Mouse (Mus musculus): ENCODE measurements at regions not wholly inside any gene's neighbourhood (a gene's known extent, or its start where the extent isn't known, plus 50 kb on each side); places are given as distances from the start of the nearest gene placed in this dataset.
A peak's percentile ranks its signal among the peaks of the same experiment; 100 is the strongest.

GRCm38 (mm10) chr13:16316581-16316980, 304.9 kb downstream of the Inhba start:
- no peak for DNase-seq (ENCODE audit: low spot score in 2 of 2)

DNA sequence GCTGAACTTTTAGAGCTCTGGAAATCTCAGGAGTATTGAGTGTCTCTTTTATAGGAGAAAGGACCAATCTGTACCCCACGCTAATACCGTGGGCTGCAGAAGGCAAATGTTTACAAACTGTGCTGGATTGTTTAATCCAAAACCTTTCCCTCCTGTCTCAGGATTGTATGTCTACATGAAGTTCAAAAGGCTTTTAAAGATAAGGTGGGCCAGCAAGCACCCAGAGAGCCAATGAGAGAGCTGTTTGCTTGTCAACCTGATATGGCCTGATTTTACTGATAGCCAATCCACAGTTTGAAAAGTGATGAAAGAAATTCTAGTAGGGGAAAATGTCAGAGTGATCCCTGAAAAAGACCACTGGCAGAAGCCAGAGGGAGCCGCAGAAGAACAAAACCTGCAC, 305.8 kb downstream of the Inhba start:
- no peak for DNase-seq (ENCODE audit: low spot score in 2 of 2)

GRCm38 (mm10) chr13:16320392-16320791, 308.7 kb downstream of the Inhba start:
- DNase-seq (ENCODE audit: low spot score in 2 of 2), result no peak

DNA sequence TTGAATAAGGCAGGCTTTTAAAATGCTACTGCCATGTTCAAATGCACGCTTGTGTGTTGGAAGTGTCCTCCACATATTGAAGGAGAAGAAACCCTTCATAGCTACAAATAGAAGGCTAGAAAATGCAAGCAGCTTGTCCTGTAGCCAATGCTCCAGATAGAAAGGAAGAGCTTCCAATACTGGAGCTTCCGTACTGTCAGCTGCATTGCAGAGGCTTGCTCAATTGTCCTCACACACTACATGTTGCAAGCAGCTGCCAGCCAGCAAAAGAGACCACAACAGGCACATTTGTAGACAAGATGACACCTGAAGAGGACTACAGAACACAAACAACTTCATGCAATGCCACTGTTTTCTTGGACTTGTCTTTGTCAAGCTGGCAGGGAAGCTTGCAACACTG, 314.0 kb downstream of the Inhba start:
- DNase-seq (ENCODE audit: low spot score in 2 of 2), result peak in 1 of 2 experiments; percentile 23

DNA sequence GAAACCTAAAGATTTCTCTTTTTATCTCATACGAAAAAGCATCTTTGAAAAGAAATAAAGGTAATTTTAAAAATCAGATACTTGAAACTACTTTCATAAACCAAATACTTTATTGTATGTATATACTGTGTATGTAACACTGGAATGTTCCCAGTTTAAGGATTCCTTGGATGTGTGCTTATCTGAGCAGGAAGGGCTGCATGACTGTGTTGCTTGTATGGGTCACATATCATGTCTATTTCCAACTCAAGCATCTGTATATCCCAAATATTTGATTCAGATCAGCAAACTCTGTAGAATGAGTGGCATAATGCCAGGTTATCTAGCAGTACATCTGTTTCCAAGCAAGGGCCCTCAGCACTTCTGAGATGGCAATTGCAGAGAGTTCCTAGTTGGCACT, 330.1 kb downstream of the Inhba start:
- no peak for DNase-seq (ENCODE audit: low spot score in 2 of 2)

DNA sequence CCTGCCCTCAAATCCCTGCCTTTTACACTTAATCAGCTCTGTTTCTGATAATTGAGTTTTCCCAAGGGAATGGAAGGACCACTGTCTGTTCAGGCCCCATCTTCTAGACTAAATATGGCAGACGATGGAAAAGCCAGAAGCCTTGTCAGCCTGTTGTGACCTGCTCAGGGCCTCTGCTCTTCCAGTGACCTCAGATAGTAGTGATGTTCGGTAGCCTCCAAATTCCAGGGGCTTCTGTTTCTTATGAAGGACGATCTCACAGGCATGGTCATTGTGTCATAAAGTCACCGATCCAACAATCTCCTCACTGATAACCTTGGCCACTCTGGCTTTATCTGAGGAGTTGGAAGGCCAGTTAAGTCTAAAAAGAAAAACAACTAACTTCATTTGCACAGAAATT, 330.5 kb downstream of the Inhba start:
- no peak for DNase-seq (ENCODE audit: low spot score in 2 of 2)

DNA sequence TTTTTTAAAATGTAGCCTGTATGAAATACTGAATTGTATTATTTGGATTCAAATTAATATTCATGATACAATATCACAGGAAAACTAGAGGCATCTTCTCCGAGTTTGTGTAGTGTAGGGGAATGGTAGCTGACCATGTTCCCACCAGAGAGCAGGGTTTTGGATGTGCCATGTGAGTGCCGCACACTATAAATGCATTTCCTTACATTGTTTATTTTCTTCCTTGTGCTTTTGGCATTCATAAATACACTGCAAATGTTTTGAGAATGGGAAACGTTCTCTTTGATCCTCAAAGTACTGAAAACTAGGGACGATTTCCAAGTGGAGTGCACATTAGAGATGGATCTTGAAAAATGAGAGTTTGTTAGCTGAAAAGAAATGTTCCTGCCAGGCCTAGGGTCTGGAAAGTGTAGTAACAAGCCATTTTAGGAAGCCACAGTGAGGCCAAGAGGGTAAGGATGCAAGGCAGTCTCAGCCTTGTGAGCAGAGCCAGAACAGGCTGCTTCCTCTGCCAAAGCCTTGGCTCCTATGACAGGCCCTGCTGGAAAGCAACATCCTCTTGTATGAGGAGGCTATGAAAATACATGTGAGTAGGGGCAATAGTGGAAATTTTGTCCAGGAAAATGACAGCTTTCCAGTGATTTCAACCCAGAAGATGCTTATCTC, 331.8 kb downstream of the Inhba start:
- no peak for DNase-seq (ENCODE audit: low spot score in 2 of 2)

DNA sequence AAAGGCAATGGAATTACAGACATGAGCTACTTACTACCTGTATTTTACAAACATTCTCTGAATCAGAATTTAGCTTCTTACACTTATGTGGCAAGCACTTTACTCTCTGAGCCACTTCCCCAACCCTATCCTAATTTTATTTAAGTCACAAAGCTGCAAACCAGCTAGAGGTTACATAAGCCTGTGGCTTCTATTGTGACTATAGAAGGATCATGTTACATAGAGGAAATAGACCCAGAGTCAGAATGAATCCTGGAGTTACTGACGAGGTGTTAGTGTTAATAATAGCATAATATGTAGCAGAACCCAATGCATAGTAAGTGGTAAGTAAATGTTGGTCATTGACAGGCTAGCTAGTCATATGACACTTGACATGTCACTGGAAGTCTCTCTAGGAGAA, 337.7 kb downstream of the Inhba start:
- no peak for DNase-seq (ENCODE audit: low spot score in 2 of 2)

DNA sequence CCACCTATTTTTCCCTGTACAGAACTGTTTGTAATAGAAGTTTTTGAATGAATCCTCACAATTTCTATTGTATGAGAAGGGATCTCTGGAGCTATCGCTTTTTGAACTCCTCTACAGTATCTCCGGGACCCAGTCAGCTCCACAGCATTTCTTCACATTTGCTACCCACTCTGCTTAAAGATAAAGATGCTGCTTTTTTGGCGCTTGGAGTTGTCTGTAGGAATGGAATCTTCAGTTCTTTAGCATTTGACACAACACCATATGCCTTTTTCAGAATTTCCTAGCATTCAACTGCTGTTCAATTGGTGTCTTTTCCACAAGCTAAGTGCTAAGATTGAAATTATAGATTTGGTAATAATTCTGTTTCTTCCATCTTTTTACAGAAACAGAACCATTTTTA, 338.4 kb downstream of the Inhba start:
- no peak for DNase-seq (ENCODE audit: low spot score in 2 of 2)

DNA sequence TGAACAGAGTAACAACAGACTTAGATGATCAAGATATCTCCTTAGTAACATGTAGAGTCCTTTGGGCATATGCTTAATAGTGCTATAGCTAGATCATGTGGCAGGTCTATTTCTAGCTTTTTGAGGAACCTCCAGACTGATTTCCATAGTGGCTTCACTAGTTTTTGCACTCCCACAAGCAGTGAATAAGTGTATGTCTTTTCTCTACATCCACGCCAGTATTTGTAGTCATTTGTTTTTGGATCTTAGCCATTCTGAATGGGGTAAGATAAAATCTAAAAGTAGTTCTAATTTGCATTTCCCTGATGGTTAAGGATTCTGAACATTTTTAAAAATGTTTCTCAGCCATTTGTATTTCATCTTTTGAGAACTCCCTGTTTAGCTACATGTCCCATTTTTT, 343.7 kb downstream of the Inhba start:
- DNase-seq (ENCODE audit: low spot score in 2 of 2), result no peak

DNA sequence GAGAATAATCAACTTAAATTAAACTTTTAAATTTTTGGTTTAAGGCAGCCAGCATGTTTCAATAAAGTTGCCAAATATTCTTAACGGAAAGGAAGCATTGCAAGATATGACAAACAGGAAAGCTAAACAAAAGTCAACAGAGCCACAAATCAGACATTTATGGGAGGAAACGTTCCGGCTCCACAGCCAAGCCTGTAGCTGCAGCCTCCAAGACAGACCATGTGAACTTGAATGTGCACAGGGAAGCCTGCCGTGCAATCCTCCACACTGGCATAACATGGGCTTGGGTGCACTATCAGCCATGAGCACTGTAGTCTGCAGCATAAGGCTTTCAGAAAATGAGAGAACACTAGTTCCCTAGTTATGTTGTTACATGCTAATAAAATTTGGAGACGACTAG, 367.8 kb downstream of the Inhba start:
- DNase-seq (ENCODE audit: low spot score in 2 of 2), result no peak

- DNase-seq (ENCODE audit: low spot score in 2 of 2), result no peak
Observed at GRCm38 (mm10) chr13:16379949-16380348, 368.3 kb downstream of the Inhba start.

DNA sequence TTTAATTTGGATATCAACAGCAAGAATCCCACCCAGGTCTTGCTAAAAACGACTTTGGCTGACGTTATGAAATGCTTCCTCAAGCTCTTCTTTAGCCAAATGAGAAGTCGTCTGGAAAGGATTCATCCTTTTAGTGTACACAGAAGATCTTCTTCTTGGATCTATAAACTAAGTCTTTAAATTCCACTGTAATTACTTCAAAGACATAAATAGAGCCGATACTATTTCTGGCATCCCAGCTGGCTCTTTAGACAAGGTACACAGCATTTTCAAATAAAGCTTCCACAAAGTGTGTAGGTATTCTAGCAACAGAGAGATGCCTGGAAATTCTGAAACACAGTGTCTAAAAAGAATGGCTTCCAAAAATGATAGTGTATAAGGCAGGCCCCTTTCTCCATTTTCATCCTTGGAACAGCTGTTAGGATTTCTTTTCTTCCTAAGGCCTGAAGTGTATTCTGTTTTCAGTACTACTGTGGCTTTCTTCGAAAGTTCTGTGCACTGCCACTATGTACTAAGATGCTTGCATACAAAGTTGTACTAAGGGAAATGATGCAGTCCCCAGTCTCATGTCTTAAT, 371.4 kb downstream of the Inhba start:
- peak; percentile 19 to 30 for DNase-seq (ENCODE audit: low spot score in 2 of 2)

DNA sequence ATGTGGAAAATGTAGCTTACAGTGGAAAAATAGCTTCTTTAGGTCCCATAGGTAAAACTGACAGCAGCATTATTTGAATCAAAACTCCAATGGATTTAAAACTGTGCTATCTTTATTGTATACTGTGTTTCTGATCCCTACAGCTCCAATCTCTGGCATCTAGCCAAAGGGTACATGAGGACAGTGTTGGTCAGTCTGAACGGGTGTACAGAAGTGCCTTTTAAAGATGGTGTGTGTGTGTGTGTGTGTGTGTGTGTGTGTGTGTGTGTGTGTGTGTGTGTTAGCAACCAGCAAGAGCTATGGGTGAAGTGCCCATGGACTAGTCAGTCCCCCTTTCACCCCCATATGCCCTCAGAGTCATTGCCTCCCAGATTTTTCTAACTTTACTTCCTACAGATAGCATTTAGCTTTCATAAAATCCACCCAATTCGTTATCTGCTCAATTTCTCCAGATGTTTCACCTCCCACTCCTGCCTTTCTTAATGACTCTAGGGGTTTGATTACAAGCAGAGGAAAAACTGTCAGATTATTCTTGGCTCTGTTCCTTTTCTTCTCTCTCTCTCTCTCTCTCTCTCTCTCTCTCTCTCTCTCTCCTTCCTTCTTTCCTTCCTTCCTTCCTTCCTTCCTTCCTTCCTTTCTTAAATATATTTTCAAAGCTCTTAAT, 404.8 kb downstream of the Inhba start:
- no peak for DNase-seq (ENCODE audit: low spot score in 2 of 2)

DNA sequence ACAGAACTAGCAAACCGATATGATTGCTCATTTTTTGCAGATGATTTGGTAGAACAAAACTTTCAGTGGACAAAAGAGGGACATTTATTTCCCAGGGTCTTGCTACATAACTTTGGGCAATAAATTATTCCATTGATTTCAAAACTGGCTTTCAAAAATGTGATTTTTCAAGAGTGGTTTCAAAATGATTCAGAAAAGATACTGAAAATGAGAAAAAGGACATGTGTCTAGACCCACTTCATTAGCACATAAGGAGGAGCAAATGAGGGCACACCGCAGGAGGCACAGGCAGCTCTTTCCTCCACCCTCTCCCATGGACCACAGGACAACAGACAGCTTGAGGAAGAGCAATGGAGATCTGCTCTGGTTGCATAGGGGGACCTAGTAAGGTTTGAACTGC, 412.5 kb downstream of the Inhba start:
- no peak for DNase-seq (ENCODE audit: low spot score in 2 of 2)

DNA sequence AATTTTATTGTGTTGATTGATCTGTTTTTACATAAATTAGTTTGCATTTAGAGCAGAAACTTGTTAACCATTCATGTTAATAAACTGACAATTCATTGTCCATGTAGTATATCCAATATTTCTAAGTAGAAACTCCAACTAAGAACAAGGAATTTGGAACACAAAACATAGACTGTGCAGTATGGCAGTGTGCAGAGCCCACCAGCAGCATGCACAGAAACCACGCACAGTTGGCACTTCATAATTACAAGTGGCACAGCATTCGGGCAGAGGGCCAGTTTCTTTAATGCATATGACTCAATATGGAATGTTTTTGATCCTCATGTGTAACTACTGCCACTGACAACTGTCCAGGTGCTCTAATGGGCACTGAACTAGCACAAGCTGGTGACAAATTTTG, 423.8 kb downstream of the Inhba start:
- DNase-seq (ENCODE audit: low spot score in 2 of 2), result peak; percentile 31 to 37

DNA sequence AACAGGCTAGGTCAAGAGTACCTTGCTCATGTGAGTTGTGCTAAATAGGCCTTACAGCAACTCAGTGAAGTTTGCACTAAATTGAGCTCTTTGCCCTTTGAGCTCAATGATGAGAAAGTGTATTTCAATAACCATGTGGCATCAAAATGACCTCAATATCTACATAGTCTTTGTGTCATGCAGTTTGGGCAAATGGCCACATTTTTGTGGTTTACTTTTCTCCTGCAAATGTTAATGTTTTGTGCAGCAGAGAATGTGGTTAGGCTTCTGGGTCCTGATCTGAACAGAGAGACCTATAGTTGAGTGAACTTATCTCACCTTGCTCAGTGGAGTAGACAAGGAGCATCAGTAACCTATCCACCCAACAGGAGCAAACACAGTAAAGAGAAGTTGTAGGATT, 441.6 kb downstream of the Inhba start:
- no peak for DNase-seq (ENCODE audit: low spot score in 2 of 2)

GRCm38 (mm10) chr13:16459743-16460142, 448.1 kb downstream of the Inhba start:
- no peak for DNase-seq (ENCODE audit: low spot score in 2 of 2)

DNA sequence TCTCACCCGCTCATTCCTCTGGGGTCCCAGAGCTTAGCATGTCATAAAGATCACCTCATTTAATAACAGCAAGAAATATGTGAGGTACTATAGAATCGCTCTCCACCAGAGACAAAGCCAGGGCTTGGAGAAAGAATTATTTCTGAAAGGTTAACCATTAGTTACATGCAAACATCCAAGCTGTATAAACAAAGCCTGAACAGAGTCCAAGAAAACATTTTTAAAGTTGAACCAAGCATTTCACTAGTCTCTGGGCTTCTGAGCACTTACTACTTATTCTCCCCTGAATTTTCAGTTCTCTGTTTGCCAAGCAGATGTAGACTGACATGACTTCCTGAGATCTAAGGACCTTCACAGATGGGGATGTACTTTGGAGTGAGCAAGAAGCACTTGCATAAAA, 450.0 kb downstream of the Inhba start:
- no peak for DNase-seq (ENCODE audit: low spot score in 2 of 2)

DNA sequence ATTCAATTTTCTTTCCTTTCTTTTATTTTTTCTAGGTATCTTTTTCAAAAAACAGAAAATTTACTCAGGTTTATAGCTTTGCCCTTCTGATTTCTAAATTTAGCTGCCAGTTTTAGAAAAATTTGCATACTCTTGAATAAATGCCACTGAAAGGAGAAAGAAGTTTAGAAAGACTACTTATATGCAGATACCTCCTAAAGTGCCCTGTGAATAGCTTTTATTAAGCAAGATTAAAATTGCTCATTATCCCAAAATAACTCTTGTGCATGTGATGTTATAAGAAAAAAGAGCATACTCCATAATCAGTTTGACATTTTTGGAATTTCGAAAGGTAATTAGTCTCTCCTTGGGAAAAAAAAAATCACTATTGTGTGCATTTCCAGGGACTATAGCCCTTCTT, 453.2 kb downstream of the Inhba start:
- DNase-seq (ENCODE audit: low spot score in 2 of 2), result no peak

DNA sequence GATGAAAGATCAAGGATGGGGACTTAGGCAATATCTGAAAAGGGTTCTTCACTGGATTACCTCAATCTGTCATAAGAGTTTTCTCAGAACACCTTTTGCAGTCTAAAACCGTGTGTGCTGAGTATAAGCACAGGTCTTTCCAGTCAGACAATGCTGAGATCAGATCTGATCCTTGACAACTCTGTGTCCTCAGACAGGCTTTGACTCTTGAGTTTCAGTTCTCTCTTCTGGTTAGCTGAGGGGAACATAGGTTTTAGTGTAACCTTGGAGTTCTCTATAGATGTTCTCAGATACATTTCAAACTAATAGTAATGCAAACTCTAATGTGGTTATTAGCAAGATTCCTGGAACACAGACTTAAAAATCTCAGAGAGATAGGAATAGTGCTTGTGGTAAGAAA, 453.7 kb downstream of the Inhba start:
- no peak for DNase-seq (ENCODE audit: low spot score in 2 of 2)

DNA sequence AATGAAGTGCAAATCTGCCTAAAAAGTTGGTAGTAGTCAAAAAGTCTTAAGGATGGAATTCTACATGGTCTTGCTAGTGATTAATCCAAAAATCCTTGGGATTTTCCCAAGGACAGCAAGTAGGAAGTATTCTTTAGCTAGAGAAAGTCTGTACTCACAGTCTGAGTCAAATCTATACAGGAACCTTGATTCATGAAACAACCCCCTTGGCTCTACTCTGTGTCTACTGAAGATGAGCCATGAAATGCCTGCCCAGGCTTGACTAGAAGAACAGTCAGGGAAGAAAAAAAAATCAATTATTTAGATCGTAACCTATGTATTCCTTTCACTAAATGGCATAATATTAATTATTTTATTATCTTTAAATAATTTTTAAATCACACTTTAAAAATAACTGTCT, 454.2 kb downstream of the Inhba start:
- no peak for DNase-seq (ENCODE audit: low spot score in 2 of 2)

- DNase-seq (ENCODE audit: low spot score in 2 of 2), result no peak
Observed at GRCm38 (mm10) chr13:16476515-16476914, 464.9 kb downstream of the Inhba start.

DNA sequence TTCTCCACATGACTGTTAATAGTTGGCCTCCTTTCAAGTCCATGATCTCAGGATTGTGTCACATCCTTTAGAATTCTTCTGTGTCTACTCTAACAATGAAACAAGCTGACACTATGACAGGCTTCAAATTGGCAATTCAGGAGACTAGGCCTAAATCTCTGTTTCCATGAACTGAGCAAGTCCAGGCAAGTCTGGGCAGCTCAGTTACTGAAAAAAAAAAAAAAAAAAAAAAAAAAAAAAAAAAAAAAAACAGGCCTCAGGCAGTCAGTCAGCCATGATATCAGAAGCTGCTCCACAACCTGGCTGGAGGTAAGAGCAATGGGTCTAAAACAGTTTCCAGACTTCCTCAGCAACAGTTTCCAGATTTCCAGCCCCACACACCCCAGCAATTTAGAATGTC, 475.6 kb downstream of the Inhba start:
- DNase-seq (ENCODE audit: low spot score in 2 of 2), result no peak
